In the genomic region with DNA sequence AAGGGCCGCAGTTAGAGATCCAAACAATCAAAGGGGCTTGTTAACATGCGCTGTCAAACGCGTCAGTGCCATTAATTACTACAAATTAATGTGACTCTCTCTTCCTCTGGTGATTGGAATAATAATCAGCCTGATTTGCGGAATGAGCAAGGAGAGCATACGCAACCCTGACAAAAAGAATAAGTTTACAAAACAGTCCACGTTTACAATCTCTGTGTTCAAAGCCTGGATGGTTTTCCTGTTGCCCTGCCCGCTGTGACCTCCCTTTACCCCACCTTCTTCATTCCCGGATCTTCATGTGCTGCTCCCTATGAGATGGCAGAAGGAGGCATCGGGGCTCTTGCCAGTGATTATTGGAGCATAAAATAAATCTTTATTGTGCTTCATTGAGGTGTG, we compare ENCODE assay signal across 25 mouse cellular contexts. TPM values are rescaled to one million over a fixed set of nuclear protein-coding genes. Genes with fewer than 3 reads are reported as not detected.
A peak's percentile ranks its signal among the peaks of the same experiment; 100 is the strongest.
DNase-seq lines count a peak whose midpoint lies in the region; ATAC-seq lines count a peak whose summit lies in the region.
"Had no signal": no experiment of that assay in that cellular context is flagged by ENCODE, and none has a peak within 500 bp of the region (broad histone marks: within the 10 kb centered on the region; RNA-seq: fewer than 3 reads in every experiment).

No protein-coding gene starts in this region.

- intact Hi-C loops in left cerebral cortex, postnatal 25 days (cut with DNase I) = loop anchor here (5.0 kb wide), 1 partner anchor 1250 kb away; no protein-coding TSS in a partner anchor

- no peaks in the 10 kb centered on the region for H3K9me3 ChIP-seq in embryonic facial prominence, embryonic 10.5 days
- H3K9me3 ChIP-seq in midbrain, embryonic 13.5 days = no peaks in the 10 kb centered on the region
- H3K9me3 ChIP-seq: heart, embryonic 12.5 days; limb, embryonic 13.5 days; liver, embryonic 15.5 days had no signal

- peaks cover 22% of the 10 kb centered on the region for H3K4me1 ChIP-seq in embryonic facial prominence, embryonic 10.5 days
- peaks cover 53% of the 10 kb centered on the region for H3K4me1 ChIP-seq in midbrain, embryonic 13.5 days (replicated peaks)

- no peak overlapping the region for H3K9ac ChIP-seq in midbrain, embryonic 13.5 days (replicated peaks)
- H3K9ac ChIP-seq: heart, embryonic 12.5 days; hindbrain, embryonic 14.5 days; limb, embryonic 13.5 days; liver, embryonic 15.5 days had no signal

- no peak overlapping the region for H3K4me3 ChIP-seq in embryonic facial prominence, embryonic 10.5 days
- no peak overlapping the region for H3K4me3 ChIP-seq in midbrain, embryonic 13.5 days (replicated peaks)
- H3K4me3 ChIP-seq: erythroblast, embryonic 14.5 days; heart, embryonic 12.5 days; limb, embryonic 13.5 days; liver, embryonic 15.5 days; megakaryocyte, embryonic 14.5 days had no signal

- H3K27ac ChIP-seq in embryonic facial prominence, embryonic 10.5 days (replicated peaks) = no peak overlapping the region
- H3K27ac ChIP-seq in midbrain, embryonic 13.5 days = 0 out of 2 replicates have a peak overlapping the region, but pooled peaks have one; percentile 25
- H3K27ac ChIP-seq: hindbrain, embryonic 14.5 days; limb, embryonic 13.5 days; liver, embryonic 15.5 days had no signal

- H3K4me2 ChIP-seq in midbrain, embryonic 13.5 days (replicated peaks) = peak overlapping the region; percentile 13; the same call in 1 of the 2 replicates
- H3K4me2 ChIP-seq: heart, embryonic 12.5 days; hindbrain, embryonic 14.5 days; limb, embryonic 13.5 days; liver, embryonic 15.5 days had no signal

- WGBS in embryonic facial prominence, embryonic 10.5 days = 4% methylated on average over 10 of the region's 10 CpGs
- 3% methylated on average over 10 of the region's 10 CpGs for WGBS in midbrain, embryonic 13.5 days

- H3K36me3 ChIP-seq in embryonic facial prominence, embryonic 10.5 days (replicated peaks) = no peaks in the 10 kb centered on the region
- no peaks in the 10 kb centered on the region for H3K36me3 ChIP-seq in midbrain, embryonic 13.5 days
- H3K36me3 ChIP-seq: heart, embryonic 12.5 days; limb, embryonic 13.5 days; liver, embryonic 15.5 days had no signal

- peak; percentile 9; the same call in 1 of the 2 replicates for ATAC-seq in midbrain, embryonic 13.5 days
- no peak for ATAC-seq in CD4-positive, CD25-positive, alpha-beta regulatory T cell, adult 4 months
- ATAC-seq: activated CD4-positive, CD25-positive, alpha-beta regulatory T cell, adult 4 months; intestine, postnatal 0 days; Patski had no signal

- peaks cover 94% of the 10 kb centered on the region for H3K27me3 ChIP-seq in embryonic facial prominence, embryonic 10.5 days (replicated peaks; ENCODE audit: low read depth, poor library complexity, severe bottlenecking)
- H3K27me3 ChIP-seq in midbrain, embryonic 13.5 days = peaks cover 83% of the 10 kb centered on the region

- peak; percentile 24 for DNase-seq in embryo, embryonic 11 days
- no peak for DNase-seq in embryo, embryonic 9.5 days (ENCODE audit: extremely low spot score)
- DNase-seq in cerebellum, adult 18-20 months = peak; percentile 48 to 55
- peak; percentile 15 for DNase-seq in embryonic facial prominence, embryonic 10.5 days (ENCODE audit: low spot score)
- no peak for DNase-seq in spleen, postnatal 10 days (ENCODE audit: low spot score in 2 of 2)
- DNase-seq in left cerebral cortex, postnatal 25 days (ENCODE audit: low spot score in 2 of 2) = no peak
- DNase-seq: adrenal gland, postnatal 14 days; gastrocnemius, postnatal 36 days; lung, postnatal 14 days had no signal

RNA-seq across cellular contexts. Expression of gene Barhl2, which starts 14.1 kb away (rescaled TPM):
- 0.13 and 0.14 TPM in 2 replicates for polyA plus RNA-seq in embryonic facial prominence, embryonic 10.5 days (2016; fragmentation: Nextera tagmentation; extraction: Ambion mirVana)
- polyA plus RNA-seq in midbrain, embryonic 13.5 days (2015; fragmentation: Nextera tagmentation; extraction: Ambion mirVana) = 12.9 and 14.4 TPM in 2 replicates
- polyA plus RNA-seq in CD4-positive, CD25-positive, alpha-beta regulatory T cell, adult 4 months (2017; shearing (Covaris generic)) = not detected
- total RNA-seq in left cerebral cortex, postnatal 25 days (2021) = 1 to 10 TPM in 1 of 2 experiments, under 1 TPM in 1; 0.82 to 1.5 TPM
- total RNA-seq: adrenal gland, postnatal 14 days; gastrocnemius, postnatal 36 days; heart, postnatal 25 days; neutrophil, adult 5-6 weeks had no signal
- polyA plus RNA-seq: activated CD4-positive, CD25-positive, alpha-beta regulatory T cell, adult 4 months; erythroblast, embryonic 14.5 days; heart, embryonic 12.5 days; intestine, postnatal 0 days; kidney, embryonic 16.5 days; limb, embryonic 13.5 days; liver, embryonic 15.5 days; Patski; small intestine, adult 2 months; urinary bladder, adult 2 months had no signal

Comparison
In these comparisons a context has a peak if more than half of its experiments do, and no peak if none do; other contexts are left out.
1. DNase-seq: peak in embryo, embryonic 11 days (single experiment), cerebellum, adult 18-20 months (2 of 2) and embryonic facial prominence, embryonic 10.5 days (single experiment); none in embryo, embryonic 9.5 days (single experiment), spleen, postnatal 10 days (0 of 2) and left cerebral cortex, postnatal 25 days (0 of 2).
2. RNA of gene Barhl2, which starts 14.1 kb away (polyA plus RNA-seq): 12.9 to 14.4 TPM in midbrain, embryonic 13.5 days; 0.13 to 0.14 TPM in embryonic facial prominence, embryonic 10.5 days and not detected in CD4-positive, CD25-positive, alpha-beta regulatory T cell, adult 4 months; every median in the first group is over 10 times any median in the second.